8 mouse cellular contexts compared by ENCODE assay signal in genomic region chr11:83815628-83816027, GRCm38 (mm10). TPM values are rescaled to one million over a fixed set of nuclear protein-coding genes. Genes with fewer than 3 reads are reported as not detected.
DNase-seq lines count a peak whose midpoint lies in the region; ATAC-seq lines count a peak whose summit lies in the region.

No protein-coding gene starts in this region.

- no peak for ATAC-seq in megakaryocyte-erythroid progenitor cell, adult 5-6 weeks (replicated peaks; ENCODE audit: low FRiP score, low TSS enrichment, poor library complexity, severe bottlenecking)

- DNase-seq in ovary, postnatal 14 days (ENCODE audit: low spot score) = peak; percentile 46
- no peak for DNase-seq in ovary, adult 18-20 months (ENCODE audit: low spot score)
- DNase-seq in adipocyte (ENCODE audit: low spot score) = peak; percentile 68
- DNase-seq in cerebellum, postnatal 25 days = peak; percentile 46 to 71
- peak; percentile 83 for DNase-seq in kidney, adult 18-20 months
- DNase-seq in left cerebral cortex, postnatal 25 days (ENCODE audit: low spot score in 2 of 2) = peak; percentile 42 to 44
- peak; percentile 79 for DNase-seq in retina, postnatal 1 day

- intact Hi-C loops in left cerebral cortex, postnatal 25 days (cut with DNase I) = loop anchor here (2.0 kb wide), 1 partner anchor 121 kb away; no protein-coding TSS in a partner anchor

RNA-seq across cellular contexts. Expression of gene Hnf1b, which starts 34.2 kb away (rescaled TPM):
- total RNA-seq in left cerebral cortex, postnatal 25 days (2021) = under 1 TPM; 0.18 to 0.30 TPM
- total RNA-seq in megakaryocyte-erythroid progenitor cell, adult 5-6 weeks (2014; fragmentation: Nextera tagmentation) = not detected in 2 replicates
- not detected in 2 replicates for total RNA-seq in megakaryocyte-erythroid progenitor cell, adult 5-6 weeks (2017)
